Mouse (Mus musculus) testis, adult 2 months (tissue): ENCODE measurements around the gene 4933405L10Rik.

Experiments used
- CTCF ChIP-seq: fragments of 200-500 bp; IDR thresholded peaks from 2 replicates; pipeline ENCODE4 v1.5.1; 2012; ENCODE audit warnings: low read depth, mild to moderate bottlenecking, inconsistent platforms, low read length, moderate library complexity; ENCODE audit not compliant: control insufficient read depth, insufficient read depth, insufficient replicate concordance
- POLR2A ChIP-seq: fragments of 200-500 bp; IDR thresholded peaks from 2 replicates; pipeline ENCODE4 v1.6.1; 2012; ENCODE audit warnings: low read depth, mild to moderate bottlenecking, inconsistent platforms, low read length, moderate library complexity; ENCODE audit not compliant: control insufficient read depth

DNA sequence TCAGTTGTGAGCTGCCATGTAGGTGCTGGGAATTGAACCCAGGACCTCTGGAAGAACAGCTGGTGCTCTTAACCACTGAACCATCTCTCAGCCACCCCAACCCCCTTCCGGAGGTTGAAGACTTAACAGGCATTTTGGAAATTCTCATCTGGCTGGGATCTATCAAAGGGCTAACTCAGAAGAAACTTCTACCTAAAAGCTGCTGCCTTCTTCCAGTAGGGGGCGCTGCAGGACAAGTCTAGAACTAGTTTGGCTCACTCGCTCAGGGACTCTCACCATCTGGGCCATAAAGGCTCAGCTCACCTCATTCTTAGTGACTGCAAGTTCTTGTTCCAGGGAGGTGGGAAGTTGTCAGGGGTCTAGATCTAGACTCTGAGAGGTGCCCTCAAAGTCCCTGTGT is 6.7 kb downstream of the 4933405L10Rik start:
- TF ChIP-seq POLR2A (no peak), CTCF (peak; percentile 77; the same call in 1 of the 2 replicates)
